Mouse (Mus musculus) heart, postnatal 0 days (tissue): ENCODE results near the gene Ap4s1. TPM values are rescaled to one million over a fixed set of nuclear protein-coding genes. Genes with fewer than 3 reads are reported as not detected.
"Not testable (repeated sequence)": the region's sequence is repeated elsewhere in the genome, so short reads cannot be mapped to it uniquely, and the experiment has no call there.

ENCODE experiments used
- ATAC-seq: fragments of 200-750 bp; cut with Nextera tagmentation; 2 replicates; pipeline ENCODE4 v1.8.0; 2017; ENCODE audit warnings: low read depth, moderate number of reproducible peaks, moderate library complexity; ENCODE audit not compliant: insufficient read depth
- DNase-seq: peaks from one replicate; pipeline ENCODE4 v3.0.0-alpha.2; 2016; ENCODE audit warnings: low spot score
- H3K27ac ChIP-seq: fragments of 300-500 bp; sonication (generic); 2 replicates; pipeline ENCODE4 v1.5.1; 2014; ENCODE audit warnings: low read depth, mild to moderate bottlenecking
- H3K27me3 ChIP-seq: fragments of 300-500 bp; sonication (generic); 2 replicates; pipeline ENCODE4 v1.6.1; 2014; ENCODE audit warnings: low read length, mixed read lengths; ENCODE audit not compliant: control insufficient read depth, insufficient read depth
- H3K36me3 ChIP-seq: fragments of 300-500 bp; sonication (generic); replicated peaks from 2 replicates; pipeline ENCODE4 v1.6.1; 2014; ENCODE audit warnings: low read length, mixed read lengths; ENCODE audit not compliant: control insufficient read depth, insufficient read depth
- H3K4me1 ChIP-seq: fragments of 300-500 bp; sonication (generic); 2 replicates; pipeline ENCODE4 v1.6.1; 2014; ENCODE audit warnings: antibody characterized with exemption; ENCODE audit not compliant: control insufficient read depth, insufficient read depth
- H3K4me2 ChIP-seq: fragments of 300-500 bp; sonication (generic); 2 replicates; pipeline ENCODE4 v1.6.1; 2014; ENCODE audit warnings: low read depth, mild to moderate bottlenecking, low read length, moderate library complexity
- H3K4me3 ChIP-seq: fragments of 300-500 bp; sonication (generic); 2 replicates; pipeline ENCODE4 v1.5.1; 2014; ENCODE audit warnings: low read depth, low read length
- H3K9ac ChIP-seq: fragments of 300-500 bp; sonication (generic); replicated peaks from 2 replicates; pipeline ENCODE4 v1.6.1; 2014; ENCODE audit warnings: low read depth, low read length, mixed read lengths
- H3K9me3 ChIP-seq: fragments of 300-500 bp; sonication (generic); replicated peaks from 2 replicates; pipeline ENCODE4 v1.6.1; 2016; ENCODE audit warnings: low read length; ENCODE audit not compliant: control insufficient read depth
- CTCF ChIP-seq: IDR thresholded peaks from 2 replicates; pipeline ENCODE4 v1.5.1; 2016; ENCODE audit warnings: antibody characterized with exemption, control low read depth, low read depth
- EP300 ChIP-seq: IDR thresholded peaks from 2 replicates; pipeline ENCODE4 v1.6.1; 2016; ENCODE audit warnings: antibody characterized with exemption, low read depth
- WGBS: fragments of 180-500 bp; shearing (Covaris S2); extraction: QIAGEN DNeasy Blood & Tissue Kit; methylation state at CpG from one replicate; pipeline ENCODE4 v1.1.7; 2014; 5-methylcytosine and 5-hydroxymethylcytosine counted together
- polyA plus RNA-seq: library from polyadenylated mRNA; unstranded; fragments of >200 nt; fragmentation: Nextera tagmentation; extraction: Ambion mirVana; gene quantifications from 2 replicates; pipeline ENCODE4 v1.2.1, GENCODE M21; 2015
- total RNA-seq: library from RNA; depleted of rRNA; stranded (reverse); fragments of >200 nt; gene quantifications from 2 replicates; pipeline ENCODE4 v1.2.3, GENCODE M21; 2014; ENCODE audit warnings: low replicate concordance; rRNA removed

Gene Ap4s1
- total RNA-seq (25.0 and 47.9 TPM in 2 replicates), polyA plus RNA-seq (47.0 and 47.1 TPM in 2 replicates)

GRCm38 (mm10) chr12:51690893-51691844 lies at the start of gene Ap4s1:
Ap4s1 (plus strand) TSS chr12:51691033.
- TF ChIP-seq CTCF (no peak), EP300 (no peak)
- H3K27ac ChIP-seq = peak within 1 kb of the TSS; percentile 100
- peak within 1 kb of the TSS; percentile 96 for H3K4me3 ChIP-seq
- DNase-seq (peak; percentile 63), ATAC-seq (peak; percentile 54)
- H3K9me3 ChIP-seq = no peaks in the 10 kb centered on the region
- H3K4me1 ChIP-seq = peaks cover 27% of the 10 kb centered on the region
- no peaks in the 10 kb centered on the region for H3K27me3 ChIP-seq
- no peaks in the 10 kb centered on the region for H3K36me3 ChIP-seq
- WGBS = under 1% methylated on average over 97 of the region's 108 CpGs
- peak within 1 kb of the TSS; percentile 99 for H3K9ac ChIP-seq
- H3K4me2 ChIP-seq = peak within 1 kb of the TSS; percentile 88

GRCm38 (mm10) chr12:51641871-51642270 lies 49.0 kb upstream of the Ap4s1 start:
- TF ChIP-seq CTCF = no peak
- no peak for TF ChIP-seq EP300
- Histone ChIP-seq H3K27ac (no peak overlapping the region; the same call in 1 of the 2 replicates), H3K9me3 (no peaks in the 10 kb centered on the region), H3K27me3 (no peaks in the 10 kb centered on the region), H3K4me1 (no peaks in the 10 kb centered on the region), H3K4me3 (no peak overlapping the region), H3K36me3 (peaks cover 14% of the 10 kb centered on the region), H3K9ac (no peak overlapping the region), H3K4me2 (no peak overlapping the region)
- ATAC-seq (no peak), DNase-seq (no peak)
- 18% methylated on average over 6 of the region's 6 CpGs for WGBS

DNA sequence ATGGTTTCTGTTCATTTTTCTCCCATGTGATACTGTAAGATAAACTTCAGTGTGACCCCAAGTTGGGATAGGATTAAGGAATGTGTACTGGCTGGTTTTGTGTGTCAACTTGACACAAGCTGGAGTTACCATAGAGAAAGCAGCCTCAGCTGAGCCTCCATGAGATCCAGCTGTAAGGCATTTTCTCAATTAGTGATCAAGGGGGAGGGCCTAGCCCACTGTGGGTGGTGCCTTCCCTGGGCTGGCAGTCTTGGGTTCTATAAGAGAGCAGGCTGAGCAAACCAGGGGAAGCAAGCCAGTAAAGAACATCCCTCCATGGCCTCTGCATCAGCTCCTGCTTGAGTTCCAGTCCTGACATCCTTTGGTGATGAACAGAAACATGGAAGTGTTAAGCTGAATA lies 41.4 kb upstream of the Ap4s1 start:
- H3K36me3 ChIP-seq = peaks cover 36% of the 10 kb centered on the region
- not testable (repeated sequence) for H3K9me3 ChIP-seq, DNase-seq, H3K4me3 ChIP-seq, ATAC-seq, H3K27ac ChIP-seq, H3K9ac ChIP-seq, H3K4me1 ChIP-seq, H3K4me2 ChIP-seq, H3K27me3 ChIP-seq

DNA sequence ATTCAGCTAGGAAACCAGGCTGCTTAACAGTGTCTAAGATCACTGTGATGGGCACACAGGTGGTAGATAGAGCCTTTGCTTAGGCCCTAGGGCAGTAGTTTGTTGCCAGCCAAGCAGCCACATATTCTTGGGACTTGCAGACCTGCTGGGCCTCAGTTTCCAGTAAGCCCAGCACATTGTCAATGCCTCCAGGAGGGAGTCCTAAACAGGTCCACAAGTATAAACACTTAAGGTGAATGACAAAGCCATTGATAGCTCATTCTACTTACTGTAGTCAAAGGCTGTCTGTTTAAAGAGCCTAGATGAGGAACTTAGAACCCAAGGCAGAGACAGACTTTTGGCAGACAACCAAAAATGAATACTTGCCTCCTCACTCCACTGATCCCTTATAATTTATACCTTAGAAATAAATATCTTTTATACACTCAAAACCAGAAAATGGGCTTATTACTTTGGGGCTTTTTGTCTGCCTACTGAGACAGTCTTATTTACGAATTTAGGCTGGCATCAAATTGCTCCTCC lies 34.8 kb upstream of the Ap4s1 start:
- ATAC-seq = no peak
- 72% methylated on average over 1 of the region's 1 CpGs for WGBS
- H3K4me1 ChIP-seq = no peaks in the 10 kb centered on the region

DNA sequence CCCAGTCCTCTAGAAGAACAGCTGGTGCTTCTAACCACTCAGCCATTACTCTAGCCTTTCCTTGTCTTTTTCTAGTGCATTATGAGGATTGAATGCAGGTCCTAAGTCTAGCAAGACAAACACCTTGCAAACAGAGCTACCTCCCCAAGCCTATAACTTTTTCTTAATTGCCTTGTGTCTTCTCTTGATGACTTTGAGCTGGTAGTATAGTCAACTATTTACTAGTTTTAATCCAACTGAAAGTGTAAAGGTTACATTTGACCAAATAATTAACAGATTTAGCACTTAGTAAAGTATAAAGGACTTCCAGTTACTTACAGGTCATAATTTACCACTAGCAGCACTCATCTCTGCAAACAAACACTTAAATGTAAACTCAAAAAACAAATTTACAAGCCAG lies 27.8 kb upstream of the Ap4s1 start:
- Histone ChIP-seq H3K27ac (no peak overlapping the region), H3K9ac (no peak overlapping the region), H3K9me3 (no peaks in the 10 kb centered on the region), H3K27me3 (no peaks in the 10 kb centered on the region), H3K4me3 (no peak overlapping the region), H3K4me2 (no peak overlapping the region), H3K36me3 (no peaks in the 10 kb centered on the region), H3K4me1 (peaks cover 4% of the 10 kb centered on the region; the same call in 1 of the 2 replicates)
- no peak for TF ChIP-seq EP300
- TF ChIP-seq CTCF = no peak
- no peak for DNase-seq
- no peak for ATAC-seq

More for the DNA sequence above, 34.8 kb upstream of the Ap4s1 start:
- Histone ChIP-seq H3K27ac (no peak overlapping the region), H3K9me3 (no peaks in the 10 kb centered on the region), H3K27me3 (no peaks in the 10 kb centered on the region), H3K4me2 (no peak overlapping the region), H3K36me3 (peaks cover 13% of the 10 kb centered on the region), H3K9ac (no peak overlapping the region), H3K4me3 (no peak overlapping the region)
- TF ChIP-seq EP300 (no peak), CTCF (no peak)
- no peak for DNase-seq
